Mouse (Mus musculus): Measurements from ENCODE around the gene Olfm3.

- no peak for TF ChIP-seq CTCF (IDR thresholded peaks at IDR 0.05; ENCODE audit: low read depth, low read length)
- no peak for TF ChIP-seq POLR2A (IDR thresholded peaks at IDR 0.05; ENCODE audit: borderline replicate concordance, low read depth, low read length)
Observed at GRCm38 (mm10) chr3:114929605-114930004, 25.7 kb downstream of the Olfm3 start.

All from bone marrow macrophage, adult 2 months (primary cell).